Mouse (Mus musculus) liver, adult (tissue): Measurements from ENCODE around the gene Stk19.

ENCODE experiments used
- GATA4 ChIP-seq: IDR thresholded peaks from 2 replicates; pipeline ENCODE4 v1.6.1; 2014; ENCODE audit warnings: mild to moderate bottlenecking, low read length; ENCODE audit not compliant: insufficient replicate concordance

Stk19 gene

DNA sequence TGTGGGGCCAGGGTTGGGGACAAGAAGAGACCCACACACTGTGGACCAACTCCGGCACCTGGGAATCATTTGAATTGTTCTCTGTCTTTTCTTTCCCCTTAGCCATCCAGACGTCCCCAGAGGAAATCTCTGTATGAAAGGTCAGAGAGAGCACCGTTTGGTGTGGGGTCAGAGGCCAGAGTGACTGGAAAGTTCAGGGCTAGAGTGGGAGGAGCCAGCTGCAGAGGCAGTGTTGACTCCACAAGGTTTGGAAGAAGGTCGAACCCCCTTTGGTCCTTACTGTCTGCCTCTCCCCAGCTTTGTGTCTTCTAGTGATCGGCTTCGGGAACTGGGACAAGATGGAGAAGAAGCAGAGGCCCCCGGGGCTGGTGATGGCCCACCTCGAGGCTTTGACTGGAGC lies 16.8 kb upstream of the Stk19 start:
- TF ChIP-seq GATA4, result no peak

DNA sequence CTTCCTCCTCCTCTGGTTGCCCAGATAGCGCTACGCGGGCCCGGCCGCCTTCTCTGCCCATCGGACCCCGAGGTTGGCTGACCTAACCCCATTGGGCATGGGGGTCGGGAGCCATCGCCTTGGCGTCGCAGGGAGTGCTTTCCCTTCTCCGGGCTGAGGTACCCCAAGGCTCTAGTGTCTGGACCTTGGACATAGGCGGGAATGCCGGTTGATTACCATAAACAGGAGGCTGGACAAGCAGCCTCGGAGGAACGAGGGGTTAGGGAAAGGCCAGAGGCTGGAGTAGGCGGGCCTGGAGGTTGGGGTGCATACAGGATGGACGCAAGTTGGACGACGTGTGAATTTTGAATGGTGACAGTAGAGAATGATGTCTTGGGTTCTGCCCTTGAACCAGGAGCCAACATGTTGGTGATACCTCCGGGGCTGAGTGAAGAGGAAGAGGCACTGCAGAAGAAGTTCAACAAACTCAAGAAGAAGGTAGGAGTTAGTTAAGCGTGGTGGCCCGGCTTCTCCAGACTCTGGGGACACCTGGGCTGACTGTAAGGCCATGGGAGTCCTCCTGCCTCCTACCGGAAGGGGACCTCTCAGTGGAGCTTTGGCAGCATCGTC lies 13.9 kb upstream of the Stk19 start:
- TF ChIP-seq GATA4, result no peak

DNA sequence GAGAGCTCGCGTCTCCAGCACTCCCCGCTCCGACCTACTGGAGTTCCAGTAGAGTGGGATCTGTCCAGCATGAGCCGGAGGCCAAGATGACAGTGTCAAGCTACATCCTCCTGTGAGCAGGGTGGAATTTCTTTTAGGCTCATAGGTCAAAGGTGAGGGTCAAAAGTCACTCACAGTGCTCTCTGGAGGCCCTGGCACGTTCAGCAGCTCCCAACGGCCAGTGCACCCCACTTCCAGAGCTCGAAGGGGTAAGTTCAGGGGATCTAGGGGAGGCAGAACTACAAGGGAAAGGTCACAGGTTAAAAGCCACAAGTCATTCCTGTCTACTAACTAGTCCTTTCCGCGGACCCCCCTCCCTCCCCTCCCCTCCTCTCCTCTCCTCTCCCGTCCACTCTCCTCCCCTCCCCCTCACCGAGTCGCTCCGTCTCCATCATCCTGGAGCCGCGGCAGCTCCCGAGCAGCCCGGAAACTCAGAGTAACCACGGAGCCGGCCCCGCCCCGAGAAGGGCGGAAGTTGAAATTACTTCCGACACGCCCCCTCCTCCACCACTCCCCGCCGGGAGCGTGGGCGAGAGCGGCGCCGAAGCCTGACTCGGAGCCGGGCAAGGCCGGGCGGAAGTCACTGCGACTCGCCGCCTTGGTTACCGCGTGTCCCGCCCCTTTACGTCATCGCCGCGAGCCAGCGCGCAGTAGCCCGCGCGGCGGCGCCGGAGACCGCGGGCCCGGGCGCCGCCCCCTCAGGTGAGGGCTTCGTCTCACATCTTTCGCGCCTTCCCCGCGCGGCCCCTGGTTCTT lies 13.2 kb upstream of the Stk19 start, which contains the start of the genes Skiv2l and Nelfe:
Skiv2l (minus strand) TSS at position 489 of the 795 bp plus-strand sequence.
Nelfe (plus strand) TSS at position 670 of the 795 bp plus-strand sequence.
- TF ChIP-seq GATA4, result peak; percentile 19; the same call in 1 of the 2 replicates

DNA sequence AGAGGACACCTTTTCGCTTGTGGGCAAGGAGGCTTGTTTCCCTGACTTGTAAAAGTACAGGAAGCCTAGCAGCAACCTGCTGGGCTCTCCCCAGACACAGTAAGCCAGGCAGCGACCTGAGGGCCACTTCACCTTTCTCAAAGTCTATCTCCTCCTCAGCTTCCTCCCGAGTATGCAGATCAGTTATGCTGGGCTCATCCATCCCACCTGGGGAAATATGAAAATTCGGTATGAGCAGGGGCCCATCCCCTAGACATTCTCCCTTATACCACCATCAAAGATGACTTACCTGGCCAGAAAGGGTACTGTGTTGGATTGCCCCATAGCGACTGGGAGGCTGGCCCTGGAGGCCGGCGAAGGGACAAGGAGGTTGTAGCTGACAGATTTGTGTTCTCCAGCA lies 10.9 kb upstream of the Stk19 start:
- TF ChIP-seq GATA4, result no peak

DNA sequence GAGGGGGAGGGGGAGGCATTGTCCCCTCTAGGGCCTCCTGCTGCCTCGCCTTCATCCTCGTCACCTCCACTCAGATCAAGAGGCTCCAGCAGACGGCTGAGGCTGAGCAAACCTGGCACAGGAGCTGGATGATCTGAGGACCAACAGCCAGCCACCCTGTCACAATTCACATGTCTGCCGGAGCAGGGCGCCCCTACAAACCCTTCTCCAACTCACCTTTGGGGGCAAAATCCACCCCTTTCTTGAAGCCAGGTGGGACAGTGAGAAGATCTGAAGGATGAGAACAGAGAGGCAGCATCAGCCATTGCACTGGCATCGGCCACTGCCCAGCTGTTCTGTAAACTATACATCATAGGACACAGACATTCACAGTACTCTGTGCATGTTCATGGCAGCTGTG lies 10.4 kb upstream of the Stk19 start:
- TF ChIP-seq GATA4, result no peak

DNA sequence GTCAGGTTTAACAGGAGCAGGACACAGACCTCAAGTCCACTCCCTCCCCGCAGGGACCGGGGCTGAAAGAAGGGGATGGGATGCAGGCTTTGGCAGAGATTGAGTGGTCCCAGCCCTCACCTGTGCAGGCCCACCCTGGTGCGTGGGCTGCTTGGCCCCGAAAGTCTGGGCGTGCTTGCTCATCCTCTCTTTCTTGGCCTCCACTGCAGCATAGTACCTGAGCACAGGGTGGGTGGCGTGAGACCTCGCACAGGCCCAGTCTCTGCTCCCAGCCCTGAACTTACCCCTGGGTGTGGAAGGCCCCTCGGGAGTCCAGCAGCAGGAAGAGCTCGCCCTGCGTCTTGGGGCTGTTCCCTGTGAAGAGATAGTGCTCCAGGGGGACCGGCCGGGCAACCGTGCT lies 8.1 kb upstream of the Stk19 start:
- TF ChIP-seq GATA4, result no peak

DNA sequence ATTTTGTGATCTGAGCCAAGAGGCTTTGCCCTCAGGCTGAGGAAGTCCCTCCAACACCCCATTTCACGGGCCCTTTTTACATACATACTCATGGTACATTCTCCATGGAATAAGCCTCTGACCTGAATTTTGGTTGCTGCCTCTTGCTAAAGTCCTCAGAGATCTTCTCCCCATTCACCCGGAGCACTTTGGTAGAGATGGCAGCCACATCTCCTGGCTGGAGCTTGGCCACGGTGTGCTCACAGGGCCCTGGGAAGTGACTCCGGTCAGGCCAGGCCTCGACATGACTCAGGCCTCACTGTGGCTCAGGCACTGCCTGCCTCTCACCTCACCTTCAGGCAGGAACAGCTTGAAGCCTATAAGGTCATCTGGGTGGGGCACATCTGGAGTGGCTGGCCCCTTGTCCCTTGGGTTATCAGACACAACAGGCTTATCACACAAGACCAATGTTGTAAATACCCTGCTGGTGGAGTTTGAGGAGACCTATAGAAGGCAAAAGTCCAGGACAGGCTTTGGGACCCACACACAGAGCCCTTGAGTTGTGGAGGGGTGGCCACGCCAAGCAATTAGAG lies 4.1 kb upstream of the Stk19 start:
- no peak for TF ChIP-seq GATA4

DNA sequence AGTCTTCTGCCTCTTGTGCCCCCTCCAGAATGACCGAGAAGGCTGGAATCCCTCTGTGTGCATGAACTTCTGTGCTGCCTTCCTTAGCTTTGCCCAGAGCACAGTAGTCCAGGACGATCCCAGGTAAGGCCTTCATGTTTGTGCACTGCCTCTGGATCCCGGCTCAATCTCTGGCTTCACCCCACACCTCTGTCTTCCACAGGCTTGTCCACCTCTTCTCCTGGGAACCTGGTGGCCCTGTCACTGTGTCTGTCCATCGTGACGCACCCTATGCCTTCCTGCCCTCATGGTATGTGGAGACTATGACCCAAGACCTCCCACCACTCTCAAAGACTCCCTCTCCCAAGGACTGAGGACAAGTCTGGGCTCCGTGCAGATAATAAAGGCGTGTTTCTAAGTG lies 2.0 kb upstream of the Stk19 start:
- no peak for TF ChIP-seq GATA4

DNA sequence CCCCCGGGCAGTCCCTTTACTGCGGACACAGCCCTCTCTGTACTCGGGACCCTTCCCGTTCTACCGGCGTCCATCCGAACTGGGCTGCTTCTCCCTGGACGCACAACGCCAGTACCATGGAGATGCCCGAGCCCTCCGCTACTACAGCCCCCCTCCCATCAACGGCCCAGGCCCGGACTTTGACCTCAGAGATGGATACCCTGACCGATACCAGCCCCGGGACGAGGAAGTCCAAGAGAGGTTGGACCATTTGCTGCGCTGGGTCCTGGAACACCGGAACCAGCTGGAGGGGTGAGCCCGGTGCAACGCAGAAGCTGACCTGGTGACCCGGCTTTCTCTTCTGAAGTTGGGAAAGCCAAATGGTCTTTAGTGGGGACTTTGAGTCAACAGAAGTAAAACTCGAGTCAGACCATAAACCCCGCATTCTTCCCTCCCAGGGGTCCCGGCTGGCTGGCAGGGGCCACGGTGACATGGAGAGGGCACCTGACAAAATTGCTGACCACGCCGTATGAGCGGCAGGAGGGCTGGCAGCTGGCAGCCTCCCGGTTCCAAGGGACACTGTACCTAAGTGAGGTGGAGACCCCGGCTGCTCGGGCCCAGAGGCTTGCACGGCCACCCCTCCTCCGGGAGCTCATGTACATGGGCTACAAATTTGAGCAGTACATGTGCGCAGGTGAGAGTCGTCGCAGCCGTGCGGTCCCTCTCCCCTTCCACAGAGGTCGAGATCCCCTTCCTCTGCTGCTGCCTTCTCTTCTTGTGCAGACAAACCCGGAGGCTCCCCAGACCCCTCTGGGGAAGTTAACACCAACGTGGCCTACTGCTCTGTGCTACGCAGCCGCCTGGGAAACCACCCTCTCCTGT lies 949 bp upstream of the Stk19 start:
- TF ChIP-seq GATA4, result no peak

DNA sequence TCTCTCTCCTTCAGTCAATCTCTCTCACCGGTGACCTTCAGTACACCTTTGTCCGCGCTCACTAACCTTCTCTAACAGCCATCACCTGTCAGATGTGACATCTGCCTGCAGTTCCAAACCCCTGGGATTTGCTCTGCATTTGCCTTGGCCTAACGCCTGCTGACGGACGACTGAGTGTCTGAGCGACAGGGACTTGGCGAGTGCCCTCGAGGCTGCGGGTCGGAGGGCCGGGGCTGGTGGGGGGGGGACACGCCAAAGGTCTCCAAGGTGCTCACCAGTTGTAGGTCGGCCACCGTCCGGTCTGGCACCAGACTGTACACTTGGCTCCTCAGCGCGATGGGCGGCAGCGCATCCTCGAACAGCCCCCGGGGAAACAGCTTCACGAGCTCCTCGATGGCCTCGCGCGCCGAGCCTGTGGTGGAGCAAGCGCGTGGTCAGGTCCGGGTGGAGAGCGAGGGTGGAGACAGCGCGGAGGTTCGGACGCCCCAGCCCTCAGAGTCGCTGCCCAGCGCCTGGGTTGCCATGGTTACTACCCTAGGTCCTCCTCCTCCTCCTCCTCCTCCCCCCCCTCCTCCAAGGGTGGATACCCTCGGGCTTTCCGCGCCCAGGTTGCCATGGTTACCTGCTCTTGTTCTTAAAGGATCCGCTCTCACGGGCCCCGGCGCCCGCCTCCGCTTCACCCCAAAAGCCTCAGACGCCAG lies 440 bp downstream of the Stk19 start:
- TF ChIP-seq GATA4, result no peak

DNA sequence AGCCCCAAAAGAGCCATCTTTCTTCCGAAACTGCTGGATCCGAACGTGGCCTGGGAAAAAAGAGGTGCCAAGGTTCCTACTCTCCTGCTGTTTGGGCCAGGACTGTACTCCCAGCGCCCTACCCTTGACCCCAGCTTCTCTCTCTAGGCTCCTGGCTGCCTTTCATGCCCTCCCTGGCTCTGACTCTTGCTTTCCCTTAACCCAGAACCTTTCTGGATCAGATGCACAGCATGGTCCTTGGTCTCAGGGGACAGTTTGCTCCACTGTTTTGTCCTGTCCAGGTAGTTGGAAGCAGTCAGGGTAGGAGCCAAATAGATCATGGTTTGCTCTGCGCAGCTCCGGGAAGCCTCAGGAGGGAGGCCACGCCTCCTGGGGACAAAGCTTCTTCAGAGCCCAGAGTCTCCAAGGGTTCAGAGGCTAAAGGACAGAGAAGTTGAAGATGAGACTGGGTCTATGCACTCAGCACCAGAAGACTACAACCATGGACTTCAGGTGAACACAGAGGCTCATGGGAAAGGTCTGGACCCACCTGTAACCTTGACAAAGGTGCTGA lies 21.9 kb downstream of the Stk19 start:
- TF ChIP-seq GATA4, result no peak

DNA sequence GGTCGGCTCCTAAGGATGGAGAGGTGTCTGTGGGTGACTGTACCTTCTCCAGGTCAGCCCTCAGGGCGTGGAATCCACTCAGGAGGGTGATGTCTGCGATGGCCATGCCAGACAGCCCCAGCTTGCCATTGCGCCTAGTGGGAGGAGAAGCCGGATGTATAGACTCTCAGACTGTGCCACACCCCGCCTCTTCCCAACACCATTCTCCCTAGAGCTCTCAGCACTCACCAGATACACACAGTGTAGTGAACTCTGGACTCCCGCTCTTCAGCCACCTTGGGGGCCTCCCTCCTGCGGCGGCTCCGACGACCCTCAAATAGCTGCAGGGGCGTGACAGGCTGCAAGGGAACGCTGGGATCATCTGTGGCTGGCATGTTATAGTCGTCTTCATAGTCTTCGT lies 25.5 kb downstream of the Stk19 start:
- TF ChIP-seq GATA4, result no peak

DNA sequence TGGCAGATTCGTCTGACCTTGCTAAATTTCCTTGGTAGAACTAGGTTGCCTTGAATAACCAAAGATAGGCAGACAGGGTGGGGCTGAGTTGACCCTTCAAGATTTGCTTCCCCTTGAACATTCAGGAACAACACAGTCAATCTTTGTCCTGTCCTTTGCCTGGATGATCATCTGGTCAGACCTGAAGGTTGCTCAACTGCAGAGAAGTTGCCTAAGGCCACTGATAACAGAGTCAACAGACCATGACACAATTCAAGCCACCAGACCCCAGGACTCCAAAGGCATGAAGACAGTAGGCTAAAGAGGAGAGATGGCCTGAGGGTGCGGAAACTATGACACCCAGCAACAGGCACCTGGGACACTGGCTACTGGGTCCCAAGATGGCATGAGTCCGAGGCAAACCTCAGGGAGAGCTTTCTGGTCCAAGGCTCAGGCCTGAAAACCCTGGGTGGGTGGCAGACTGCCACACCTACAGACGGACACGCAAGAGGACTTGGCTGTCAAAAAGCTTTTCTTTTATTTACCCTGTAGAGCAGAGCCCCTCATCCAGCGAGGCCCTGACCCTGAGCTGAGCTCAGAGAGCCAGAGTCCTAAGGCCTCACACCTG lies 28.0 kb downstream of the Stk19 start:
- TF ChIP-seq GATA4, result peak; percentile 100

DNA sequence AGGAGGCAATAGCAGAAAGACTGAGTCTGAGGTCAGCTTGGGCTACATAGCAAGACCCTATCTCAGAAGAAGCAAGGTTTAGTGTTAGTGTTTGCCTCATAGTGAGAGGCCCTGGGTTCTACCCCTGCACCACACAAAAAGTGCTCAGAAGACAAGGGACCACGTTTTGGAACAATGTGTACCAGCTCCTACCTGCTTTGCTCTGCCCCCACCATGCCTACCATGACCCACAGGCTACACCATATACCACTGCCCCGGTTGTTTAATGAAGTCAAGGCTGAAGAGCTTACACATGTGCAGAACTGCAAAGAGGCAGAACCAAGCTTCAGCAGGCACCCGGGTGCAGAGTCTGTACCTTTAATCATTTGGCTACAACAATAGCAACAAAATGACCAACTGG lies 29.6 kb downstream of the Stk19 start:
- no peak for TF ChIP-seq GATA4
